Mouse (Mus musculus): ENCODE results near the gene Nckap5. TPM values are rescaled to one million over a fixed set of nuclear protein-coding genes. Genes with fewer than 3 reads are reported as not detected.

Nckap5 gene
- polyA plus RNA-seq, 1 experiment from 2014 or later, result 6.2 TPM

DNA sequence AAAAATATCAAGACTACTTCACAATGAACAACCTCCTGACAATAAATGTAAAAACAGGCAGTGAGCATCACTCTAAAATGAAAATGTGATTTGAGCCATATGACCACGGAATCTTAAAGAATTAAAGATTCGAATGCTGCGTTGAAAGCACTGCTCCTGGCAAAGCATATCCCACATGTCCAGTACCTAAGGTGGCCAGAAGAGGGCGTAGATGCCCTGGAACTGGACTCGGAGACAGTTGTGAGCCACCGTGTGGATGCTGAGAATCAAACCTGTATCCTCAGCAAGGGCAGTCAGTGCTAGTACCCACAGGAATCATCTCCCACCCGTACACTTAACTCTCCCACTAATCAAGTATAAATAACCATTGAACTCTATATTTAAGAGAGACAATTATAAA, 333.9 kb downstream of the Nckap5 start:
- H3K4me3 ChIP-seq (ENCODE audit: low read depth, low read length), result no peak overlapping the region
- no peak overlapping the region for H3K4me2 ChIP-seq (ENCODE audit: low read depth, low read length)
- H3K27me3 ChIP-seq (replicated peaks; ENCODE audit: control insufficient read depth, insufficient read depth, low read length), result no peaks in the 10 kb centered on the region; the same call in 1 of the 2 replicates
- no peaks in the 10 kb centered on the region for H3K36me3 ChIP-seq (ENCODE audit: control insufficient read depth, insufficient read depth, low read length)
- no peaks in the 10 kb centered on the region for H3K9me3 ChIP-seq (ENCODE audit: control insufficient read depth, low read length)
- ATAC-seq (ENCODE audit: low read depth) (no peak), DNase-seq (ENCODE audit: low spot score) (no peak)
- no peak overlapping the region for H3K27ac ChIP-seq (replicated peaks; ENCODE audit: low read depth, low read length)
- WGBS, result 77% methylated on average over 7 of the region's 7 CpGs
- no peak overlapping the region for H3K9ac ChIP-seq (ENCODE audit: low read depth, low read length)
- peaks cover 6% of the 10 kb centered on the region; the same call in 1 of the 2 replicates for H3K4me1 ChIP-seq (ENCODE audit: control insufficient read depth, insufficient read depth, low read length)

DNA sequence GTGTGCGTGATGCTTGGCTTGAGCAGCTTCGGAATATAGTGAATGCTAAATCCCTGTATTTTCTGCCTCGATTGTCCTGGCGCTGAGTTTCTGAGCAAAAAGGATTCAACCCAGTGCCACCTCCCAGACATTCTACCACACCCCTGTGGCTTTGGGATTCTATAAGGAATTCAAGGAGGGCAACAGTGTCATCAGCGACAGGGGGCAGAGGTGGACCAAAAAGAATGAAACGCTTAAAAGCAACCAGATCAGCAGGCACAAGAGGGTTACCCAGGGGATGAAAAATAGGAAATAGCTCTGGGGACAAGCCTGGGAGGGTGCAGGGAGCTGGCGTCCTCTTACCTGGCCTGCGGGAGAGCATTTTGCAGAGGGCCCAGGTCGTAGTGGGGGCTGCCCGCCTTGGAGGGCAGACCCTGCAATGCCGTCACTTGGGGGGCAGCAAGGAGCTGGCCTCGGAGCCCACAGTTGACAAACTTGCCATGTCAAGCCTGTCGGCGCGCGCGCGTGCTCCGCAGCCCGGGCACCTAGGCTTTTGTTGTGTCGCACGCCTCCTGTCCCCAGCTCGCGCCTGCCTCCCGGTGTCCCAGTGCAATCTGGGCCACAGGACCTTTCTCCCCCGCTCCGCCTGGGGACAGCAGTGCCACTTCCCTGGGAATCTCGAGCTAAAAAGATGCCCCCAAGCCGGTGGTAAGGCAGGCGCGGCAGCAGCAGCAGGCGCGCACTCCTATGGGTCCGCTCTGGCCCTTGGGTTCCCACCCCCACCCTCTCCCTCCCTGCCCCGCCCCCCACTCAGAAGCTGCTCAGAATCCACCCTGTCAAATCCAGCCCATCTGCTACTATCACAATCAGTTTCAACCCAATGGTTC, 338.2 kb downstream of the Nckap5 start:
- WGBS, result 5% methylated on average over 26 of the region's 35 CpGs
- Histone ChIP-seq H3K4me2 (ENCODE audit: low read depth, low read length) (peak overlapping the region; percentile 94), H3K27me3 (replicated peaks; ENCODE audit: control insufficient read depth, insufficient read depth, low read length) (no peaks in the 10 kb centered on the region; the same call in 1 of the 2 replicates), H3K27ac (replicated peaks; ENCODE audit: low read depth, low read length) (no peak overlapping the region), H3K4me3 (ENCODE audit: low read depth, low read length) (peak overlapping the region; percentile 52), H3K9ac (ENCODE audit: low read depth, low read length) (peak overlapping the region; percentile 64), H3K36me3 (ENCODE audit: control insufficient read depth, insufficient read depth, low read length) (no peaks in the 10 kb centered on the region), H3K9me3 (ENCODE audit: control insufficient read depth, low read length) (no peaks in the 10 kb centered on the region), H3K4me1 (ENCODE audit: control insufficient read depth, insufficient read depth, low read length) (peaks cover 12% of the 10 kb centered on the region)
- peak; percentile 36 for DNase-seq (ENCODE audit: low spot score)
- peak; percentile 79 for ATAC-seq (ENCODE audit: low read depth)

DNA sequence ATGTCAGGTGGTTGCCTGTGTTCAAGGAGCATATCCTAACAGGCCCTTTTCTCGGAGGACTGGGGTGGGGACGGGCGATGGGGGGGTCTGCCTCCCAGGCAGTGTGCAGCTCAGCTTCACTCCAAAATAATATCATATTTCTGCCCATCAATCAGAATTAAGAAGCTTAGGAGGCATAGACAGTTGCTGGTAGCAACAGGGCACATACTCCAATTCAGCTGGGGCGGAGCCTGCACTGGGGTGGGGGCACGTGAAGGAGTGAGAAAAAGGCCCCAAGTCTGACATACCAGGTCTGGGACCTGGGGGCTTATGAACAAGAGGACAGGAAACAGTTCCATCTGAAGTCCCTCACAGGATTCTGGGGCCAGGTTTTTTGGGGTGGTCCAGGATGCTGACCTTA, 339.2 kb downstream of the Nckap5 start:
- DNase-seq (ENCODE audit: low spot score) (no peak), ATAC-seq (ENCODE audit: low read depth) (peak; percentile 53)
- Histone ChIP-seq H3K9me3 (ENCODE audit: control insufficient read depth, low read length) (no peaks in the 10 kb centered on the region), H3K4me2 (ENCODE audit: low read depth, low read length) (peak overlapping the region; percentile 94), H3K27me3 (replicated peaks; ENCODE audit: control insufficient read depth, insufficient read depth, low read length) (no peaks in the 10 kb centered on the region; the same call in 1 of the 2 replicates), H3K36me3 (ENCODE audit: control insufficient read depth, insufficient read depth, low read length) (no peaks in the 10 kb centered on the region), H3K9ac (ENCODE audit: low read depth, low read length) (no peak overlapping the region), H3K4me1 (ENCODE audit: control insufficient read depth, insufficient read depth, low read length) (peaks cover 12% of the 10 kb centered on the region), H3K27ac (replicated peaks; ENCODE audit: low read depth, low read length) (no peak overlapping the region), H3K4me3 (ENCODE audit: low read depth, low read length) (no peak overlapping the region)
- 58% methylated on average over 5 of the region's 5 CpGs for WGBS

DNA sequence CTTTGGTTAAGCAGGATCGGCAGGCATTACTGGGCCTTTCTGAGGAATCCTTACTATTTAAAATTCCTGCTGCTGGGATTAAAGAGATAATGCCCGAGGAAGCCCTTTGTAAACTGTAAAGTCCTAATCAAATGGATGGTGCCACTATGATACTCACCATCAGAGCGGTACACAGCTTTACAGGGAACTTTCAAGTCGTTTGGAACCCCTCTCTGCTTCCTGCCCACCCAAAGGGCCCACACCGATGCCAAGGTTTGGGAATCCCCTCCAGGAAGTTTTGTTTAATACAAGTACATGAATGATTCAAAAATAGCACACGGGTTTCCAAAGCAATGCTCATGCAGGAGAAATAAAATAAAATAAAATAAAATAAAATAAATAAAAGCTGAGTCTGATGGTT, 340.3 kb downstream of the Nckap5 start:
- no peaks in the 10 kb centered on the region for H3K36me3 ChIP-seq (ENCODE audit: control insufficient read depth, insufficient read depth, low read length)
- H3K4me1 ChIP-seq (ENCODE audit: control insufficient read depth, insufficient read depth, low read length), result peaks cover 12% of the 10 kb centered on the region
- ATAC-seq (ENCODE audit: low read depth), result no peak
- no peak for DNase-seq (ENCODE audit: low spot score)
- no peak overlapping the region for H3K4me2 ChIP-seq (ENCODE audit: low read depth, low read length)
- no peak overlapping the region for H3K4me3 ChIP-seq (ENCODE audit: low read depth, low read length)
- no peaks in the 10 kb centered on the region for H3K9me3 ChIP-seq (ENCODE audit: control insufficient read depth, low read length)
- H3K9ac ChIP-seq (ENCODE audit: low read depth, low read length), result no peak overlapping the region
- H3K27me3 ChIP-seq (replicated peaks; ENCODE audit: control insufficient read depth, insufficient read depth, low read length), result no peaks in the 10 kb centered on the region; the same call in 1 of the 2 replicates
- 45% methylated on average over 6 of the region's 6 CpGs for WGBS
- no peak overlapping the region for H3K27ac ChIP-seq (replicated peaks; ENCODE audit: low read depth, low read length)

DNA sequence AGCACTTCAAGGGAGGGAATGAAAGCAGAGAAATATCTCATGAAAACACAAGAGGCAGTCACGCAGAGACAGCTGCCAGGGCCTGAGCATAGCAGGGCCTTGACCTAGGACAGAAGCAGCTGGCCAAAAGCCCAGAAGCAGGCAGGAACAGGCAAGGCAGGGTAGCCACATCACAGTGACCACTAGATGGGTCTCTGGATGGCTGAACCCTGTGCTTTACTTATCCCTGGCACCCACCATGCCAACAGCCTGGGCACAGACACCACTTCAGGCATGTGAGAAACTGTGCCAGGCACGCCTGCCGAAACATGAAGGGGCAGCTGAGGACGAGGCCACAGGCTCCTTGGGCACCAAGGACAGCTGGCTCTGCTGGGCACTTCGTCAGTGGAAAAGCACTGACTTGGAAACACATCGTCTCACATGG, 345.9 kb downstream of the Nckap5 start:
- no peak overlapping the region for H3K4me3 ChIP-seq (ENCODE audit: low read depth, low read length)
- H3K27me3 ChIP-seq (replicated peaks; ENCODE audit: control insufficient read depth, insufficient read depth, low read length), result no peaks in the 10 kb centered on the region
- 0 out of 2 replicates have a peak, but pooled peaks cover under 1% of the 10 kb centered on the region for H3K4me1 ChIP-seq (ENCODE audit: control insufficient read depth, insufficient read depth, low read length)
- H3K4me2 ChIP-seq (ENCODE audit: low read depth, low read length), result no peak overlapping the region
- DNase-seq (ENCODE audit: low spot score) (peak; percentile 20), ATAC-seq (ENCODE audit: low read depth) (no peak)
- H3K9me3 ChIP-seq (ENCODE audit: control insufficient read depth, low read length), result no peaks in the 10 kb centered on the region
- H3K27ac ChIP-seq (replicated peaks; ENCODE audit: low read depth, low read length), result no peak overlapping the region
- H3K36me3 ChIP-seq (ENCODE audit: control insufficient read depth, insufficient read depth, low read length), result no peaks in the 10 kb centered on the region
- H3K9ac ChIP-seq (ENCODE audit: low read depth, low read length), result no peak overlapping the region
- WGBS, result 85% methylated on average over 6 of the region's 6 CpGs

DNA sequence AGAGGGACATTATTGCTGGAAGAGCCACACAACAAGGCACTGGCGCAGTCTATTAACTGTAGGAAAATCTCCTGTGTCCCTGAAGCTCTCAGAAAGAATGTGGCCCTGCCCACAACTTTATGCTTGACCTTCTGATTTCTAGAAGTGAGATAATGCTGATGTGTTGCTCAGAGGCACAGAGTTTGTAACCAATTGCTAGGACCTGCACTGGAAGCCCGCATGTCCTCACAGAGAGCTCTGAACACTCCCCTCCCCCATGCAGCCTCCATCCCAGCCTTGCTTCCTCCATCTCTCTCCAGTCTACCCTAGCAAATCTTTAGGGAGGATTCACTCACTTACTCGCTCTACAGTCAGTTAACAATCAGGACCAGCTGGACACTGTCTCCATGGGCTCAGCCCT, 346.9 kb downstream of the Nckap5 start:
- H3K4me2 ChIP-seq (ENCODE audit: low read depth, low read length), result no peak overlapping the region
- ATAC-seq (ENCODE audit: low read depth) (no peak), DNase-seq (ENCODE audit: low spot score) (no peak)
- no peaks in the 10 kb centered on the region for H3K27me3 ChIP-seq (replicated peaks; ENCODE audit: control insufficient read depth, insufficient read depth, low read length)
- H3K4me3 ChIP-seq (ENCODE audit: low read depth, low read length), result no peak overlapping the region
- H3K27ac ChIP-seq (replicated peaks; ENCODE audit: low read depth, low read length), result no peak overlapping the region
- H3K9ac ChIP-seq (ENCODE audit: low read depth, low read length), result no peak overlapping the region
- H3K9me3 ChIP-seq (ENCODE audit: control insufficient read depth, low read length), result no peaks in the 10 kb centered on the region
- no peaks in the 10 kb centered on the region for H3K4me1 ChIP-seq (ENCODE audit: control insufficient read depth, insufficient read depth, low read length)
- no peaks in the 10 kb centered on the region for H3K36me3 ChIP-seq (ENCODE audit: control insufficient read depth, insufficient read depth, low read length)
- 76% methylated on average over 3 of the region's 3 CpGs for WGBS

DNA sequence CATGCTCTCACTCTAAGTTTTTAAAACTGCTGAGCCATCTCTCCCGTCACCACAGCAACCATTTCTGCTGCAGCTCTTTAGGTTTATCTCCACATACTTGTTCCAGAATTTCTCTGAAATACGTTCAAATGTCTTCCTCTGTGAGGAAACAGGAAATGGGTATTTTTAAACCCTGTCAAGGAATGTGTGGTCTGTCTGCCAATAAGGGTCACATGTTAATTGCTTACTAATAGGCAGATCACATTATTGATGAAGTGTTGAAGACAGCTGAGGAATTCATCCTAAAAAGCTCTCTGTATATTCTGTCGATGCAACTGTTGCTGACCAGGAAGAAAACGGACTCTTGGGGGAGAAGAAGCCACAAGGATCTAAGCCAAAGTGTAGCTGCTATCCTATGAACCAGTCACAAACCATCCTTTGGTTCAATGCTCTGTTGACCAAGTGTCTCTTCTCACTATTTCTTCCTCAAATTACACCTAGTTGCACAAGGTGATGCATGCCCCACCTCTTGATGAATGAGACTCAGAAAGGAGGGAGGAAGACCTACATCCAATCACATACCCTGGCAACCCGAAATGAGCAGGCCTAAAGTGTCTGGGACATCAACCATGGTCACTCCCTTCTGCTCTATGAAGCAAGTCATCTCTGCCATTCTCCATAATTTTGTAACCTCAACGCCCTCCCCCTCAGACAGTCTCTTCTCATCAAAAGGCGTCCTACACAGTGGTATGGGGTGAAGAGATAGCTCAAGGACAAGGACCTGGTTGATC, 349.0 kb downstream of the Nckap5 start:
- no peak overlapping the region for H3K27ac ChIP-seq (replicated peaks; ENCODE audit: low read depth, low read length)

DNA sequence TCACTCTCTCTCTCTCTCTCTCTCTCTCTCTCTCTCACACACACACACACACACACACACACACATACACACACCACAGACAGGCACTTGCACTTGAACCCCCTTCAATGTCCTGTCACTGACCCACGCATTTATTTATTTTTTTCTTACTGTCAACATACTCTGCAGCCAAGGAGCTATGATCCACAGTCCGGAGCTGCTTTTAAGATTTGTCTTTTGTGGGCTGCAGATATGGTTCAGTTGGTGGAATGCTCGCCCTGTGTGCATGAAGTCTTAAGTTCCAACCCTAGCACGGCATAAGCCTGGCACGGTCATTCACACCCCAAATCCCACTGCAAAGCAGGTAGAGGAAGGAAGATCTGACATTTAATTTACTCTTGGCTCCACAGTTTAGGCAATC, 357.6 kb downstream of the Nckap5 start:
- Histone ChIP-seq H3K27me3 (replicated peaks; ENCODE audit: control insufficient read depth, insufficient read depth, low read length) (no peaks in the 10 kb centered on the region), H3K4me3 (ENCODE audit: low read depth, low read length) (no peak overlapping the region), H3K9ac (ENCODE audit: low read depth, low read length) (no peak overlapping the region), H3K4me1 (ENCODE audit: control insufficient read depth, insufficient read depth, low read length) (no peaks in the 10 kb centered on the region), H3K9me3 (ENCODE audit: control insufficient read depth, low read length) (no peaks in the 10 kb centered on the region), H3K27ac (replicated peaks; ENCODE audit: low read depth, low read length) (no peak overlapping the region), H3K4me2 (ENCODE audit: low read depth, low read length) (no peak overlapping the region), H3K36me3 (ENCODE audit: control insufficient read depth, insufficient read depth, low read length) (no peaks in the 10 kb centered on the region)
- DNase-seq (ENCODE audit: low spot score), result no peak
- no peak for ATAC-seq (ENCODE audit: low read depth)
- 71% methylated on average over 5 of the region's 5 CpGs for WGBS

More for the DNA sequence above, 349.0 kb downstream of the Nckap5 start:
- H3K4me3 ChIP-seq (ENCODE audit: low read depth, low read length), result no peak overlapping the region
- no peak overlapping the region for H3K4me2 ChIP-seq (ENCODE audit: low read depth, low read length)
- WGBS, result 69% methylated on average over 7 of the region's 7 CpGs
- H3K4me1 ChIP-seq (ENCODE audit: control insufficient read depth, insufficient read depth, low read length), result no peaks in the 10 kb centered on the region
- H3K9ac ChIP-seq (ENCODE audit: low read depth, low read length), result no peak overlapping the region
- ATAC-seq (ENCODE audit: low read depth) (no peak), DNase-seq (ENCODE audit: low spot score) (no peak)
- no peaks in the 10 kb centered on the region for H3K27me3 ChIP-seq (replicated peaks; ENCODE audit: control insufficient read depth, insufficient read depth, low read length)
- no peaks in the 10 kb centered on the region for H3K36me3 ChIP-seq (ENCODE audit: control insufficient read depth, insufficient read depth, low read length)
- no peaks in the 10 kb centered on the region for H3K9me3 ChIP-seq (ENCODE audit: control insufficient read depth, low read length)
